Mouse (Mus musculus) large intestine, adult 2 months (tissue): Measurements from ENCODE around the gene Fcrls. TPM values are rescaled to one million over a fixed set of nuclear protein-coding genes. Genes with fewer than 3 reads are reported as not detected.

ENCODE experiments used
- DNase-seq: peaks from one replicate; pipeline ENCODE4 v3.0.0-alpha.2; 2012; ENCODE audit warnings: low read depth, low spot score
- WGBS: fragments of 180-500 bp; shearing (Covaris S2); methylation state at CpG from one replicate; pipeline ENCODE4 v1.1.7; 2018; 5-methylcytosine and 5-hydroxymethylcytosine counted together
- polyA plus RNA-seq: library from polyadenylated mRNA; depleted of rRNA; stranded (reverse); fragments of >200 nt; gene quantifications from 2 replicates; pipeline ENCODE4 v1.2.3, GENCODE M21; 2012; rRNA removed

Gene Fcrls
- polyA plus RNA-seq: 0.85 and 1.3 TPM in 2 replicates

- DNase-seq: no peak
Measured at GRCm38 (mm10) chr3:87263436-87263835, at the start of gene Fcrls. TSS of gene Fcrls (minus strand) at chr3:87263738.

GRCm38 (mm10) chr3:87309922-87310321 is 46.4 kb upstream of the Fcrls start:
- WGBS: 49% methylated on average over 2 of the region's 2 CpGs
- no peak for DNase-seq

More at GRCm38 (mm10) chr3:87263436-87263835, at the start of gene Fcrls:
- WGBS: 75% methylated on average over 7 of the region's 7 CpGs

- no peak for DNase-seq
- 77% methylated on average over 5 of the region's 5 CpGs for WGBS
Measured at GRCm38 (mm10) chr3:87299901-87300300, 36.4 kb upstream of the Fcrls start.

GRCm38 (mm10) chr3:87274372-87274771 is 10.8 kb upstream of the Fcrls start:
- DNase-seq: no peak
- 36% methylated on average over 2 of the region's 2 CpGs for WGBS

GRCm38 (mm10) chr3:87266581-87266980 is 3.0 kb upstream of the Fcrls start:
- 60% methylated on average over 5 of the region's 5 CpGs for WGBS

GRCm38 (mm10) chr3:87255239-87255638 is 8.3 kb downstream of the Fcrls start:
- no peak for DNase-seq
- 83% methylated on average over 10 of the region's 10 CpGs for WGBS

More at GRCm38 (mm10) chr3:87266581-87266980, 3.0 kb upstream of the Fcrls start:
- DNase-seq: no peak

- 75% methylated on average over 6 of the region's 6 CpGs for WGBS
- no peak for DNase-seq
Measured at GRCm38 (mm10) chr3:87249571-87249970, 14.0 kb downstream of the Fcrls start.

- 62% methylated on average over 3 of the region's 3 CpGs for WGBS
- no peak for DNase-seq
Measured at GRCm38 (mm10) chr3:87247292-87247691, 16.2 kb downstream of the Fcrls start.

GRCm38 (mm10) chr3:87243654-87244053 is 19.9 kb downstream of the Fcrls start:
- 1% methylated on average over 2 of the region's 2 CpGs for WGBS
- peak; percentile 2 for DNase-seq

GRCm38 (mm10) chr3:87240909-87241308 is 22.6 kb downstream of the Fcrls start:
- WGBS: 72% methylated on average over 4 of the region's 4 CpGs
- no peak for DNase-seq

- 75% methylated on average over 4 of the region's 4 CpGs for WGBS
- no peak for DNase-seq
Measured at GRCm38 (mm10) chr3:87223636-87224035, 39.9 kb downstream of the Fcrls start.

GRCm38 (mm10) chr3:87222346-87222745 is 41.2 kb downstream of the Fcrls start:
- DNase-seq: no peak
- WGBS: 71% methylated on average over 5 of the region's 5 CpGs

GRCm38 (mm10) chr3:87215176-87215575 is 48.4 kb downstream of the Fcrls start:
- no peak for DNase-seq

GRCm38 (mm10) chr3:87214221-87214864 is 49.2 kb downstream of the Fcrls start:
- 76% methylated on average over 19 of the region's 19 CpGs for WGBS
- no peak for DNase-seq

More at GRCm38 (mm10) chr3:87215176-87215575, 48.4 kb downstream of the Fcrls start:
- WGBS: 77% methylated on average over 11 of the region's 11 CpGs

GRCm38 (mm10) chr3:87206336-87207075 is 57.0 kb downstream of the Fcrls start:
- no peak for DNase-seq
- 54% methylated on average over 5 of the region's 5 CpGs for WGBS

Other genes starting within 250 kb of the Fcrls start
- gene Kirrel, start 89.0 kb downstream of the Fcrls start, polyA plus RNA-seq: 3.2 and 4.6 TPM in 2 replicates
- 0.12 and 0.43 TPM in 2 replicates for gene Cd5l, start 94.1 kb upstream of the Fcrls start, polyA plus RNA-seq
- 4.2 and 5.2 TPM in 2 replicates for gene Fcrl1, start 112.6 kb upstream of the Fcrls start, polyA plus RNA-seq
- 0.23 and 0.52 TPM in 2 replicates for gene Fcrl5, start 172.0 kb upstream of the Fcrls start, polyA plus RNA-seq